Mouse (Mus musculus) cortical plate, adult 2 months (tissue): Measurements from ENCODE around the gene Slc34a3.

Experiments used
- CTCF ChIP-seq: fragments of 200-500 bp; IDR thresholded peaks from 2 replicates; pipeline ENCODE4 v1.5.1; 2011; ENCODE audit warnings: mild to moderate bottlenecking, control low read depth, low read length; ENCODE audit not compliant: insufficient read depth; ENCODE audit errors: extremely low read depth
- POLR2A ChIP-seq: fragments of 200-500 bp; IDR thresholded peaks from 2 replicates; pipeline ENCODE4 v1.6.1; 2011; ENCODE audit warnings: mild to moderate bottlenecking, low read length, control low read depth; ENCODE audit not compliant: insufficient read depth; ENCODE audit errors: extremely low read depth

DNA sequence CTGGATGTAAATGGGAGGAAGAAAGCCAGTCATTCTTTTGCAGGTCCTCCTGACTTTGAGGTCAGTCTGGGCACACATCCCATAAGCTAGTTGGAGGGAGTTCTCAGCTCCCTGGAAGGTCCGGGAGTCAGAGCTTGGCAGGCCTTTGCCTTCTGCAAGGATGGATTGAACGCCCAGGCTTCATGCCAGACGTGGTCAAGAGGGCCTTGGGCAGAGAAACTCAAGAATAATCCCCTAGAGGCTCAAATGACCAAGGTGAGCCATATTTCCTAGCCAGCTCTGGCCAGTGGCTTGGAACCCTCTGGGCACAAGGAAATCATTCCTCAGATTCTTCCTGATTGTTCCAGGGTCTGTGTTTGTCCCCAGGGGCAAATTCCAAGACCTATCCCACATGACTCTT is 30.7 kb upstream of the Slc34a3 start:
- TF ChIP-seq POLR2A (no peak), CTCF (no peak)
